Mouse (Mus musculus) cortical plate, adult 2 months (tissue): ENCODE measurements around the gene Plekhg6.

Source experiments
- CTCF ChIP-seq: fragments of 200-500 bp; IDR thresholded peaks from 2 replicates; pipeline ENCODE4 v1.5.1; 2011; ENCODE audit warnings: mild to moderate bottlenecking, control low read depth, low read length; ENCODE audit not compliant: insufficient read depth; ENCODE audit errors: extremely low read depth
- POLR2A ChIP-seq: fragments of 200-500 bp; IDR thresholded peaks from 2 replicates; pipeline ENCODE4 v1.6.1; 2011; ENCODE audit warnings: mild to moderate bottlenecking, low read length, control low read depth; ENCODE audit not compliant: insufficient read depth; ENCODE audit errors: extremely low read depth

DNA sequence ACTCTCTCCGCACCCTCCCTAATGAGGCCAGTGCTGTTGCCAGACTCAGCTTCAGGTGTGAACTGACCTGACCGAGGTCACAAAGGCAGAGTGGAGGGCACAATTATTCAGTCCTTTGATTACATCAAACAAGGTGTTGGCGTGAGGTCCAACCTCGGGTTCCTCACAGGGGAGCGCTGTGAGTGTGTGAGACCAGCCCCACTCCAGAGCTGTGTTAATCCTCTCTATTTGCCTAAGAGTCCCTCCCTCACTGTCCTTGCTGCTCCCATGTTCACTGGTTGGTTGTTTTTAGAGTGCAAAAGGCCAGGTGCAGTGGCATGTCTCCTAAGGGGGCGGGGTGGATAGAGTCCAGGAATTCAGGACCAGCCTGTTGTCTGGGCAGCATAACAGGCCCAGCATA lies 5.5 kb upstream of the Plekhg6 start:
- TF ChIP-seq CTCF: no peak
- TF ChIP-seq POLR2A: no peak
